Mouse (Mus musculus): ENCODE measurements around the gene Irak2. TPM values are rescaled to one million over a fixed set of nuclear protein-coding genes. Genes with fewer than 3 reads are reported as not detected.
A peak's percentile ranks its signal among the peaks of the same experiment; 100 is the strongest.

The Irak2 gene
- 2.4 and 2.6 TPM in 2 replicates for polyA plus RNA-seq (2014; fragmentation: Nextera tagmentation; extraction: Ambion mirVana)

DNA sequence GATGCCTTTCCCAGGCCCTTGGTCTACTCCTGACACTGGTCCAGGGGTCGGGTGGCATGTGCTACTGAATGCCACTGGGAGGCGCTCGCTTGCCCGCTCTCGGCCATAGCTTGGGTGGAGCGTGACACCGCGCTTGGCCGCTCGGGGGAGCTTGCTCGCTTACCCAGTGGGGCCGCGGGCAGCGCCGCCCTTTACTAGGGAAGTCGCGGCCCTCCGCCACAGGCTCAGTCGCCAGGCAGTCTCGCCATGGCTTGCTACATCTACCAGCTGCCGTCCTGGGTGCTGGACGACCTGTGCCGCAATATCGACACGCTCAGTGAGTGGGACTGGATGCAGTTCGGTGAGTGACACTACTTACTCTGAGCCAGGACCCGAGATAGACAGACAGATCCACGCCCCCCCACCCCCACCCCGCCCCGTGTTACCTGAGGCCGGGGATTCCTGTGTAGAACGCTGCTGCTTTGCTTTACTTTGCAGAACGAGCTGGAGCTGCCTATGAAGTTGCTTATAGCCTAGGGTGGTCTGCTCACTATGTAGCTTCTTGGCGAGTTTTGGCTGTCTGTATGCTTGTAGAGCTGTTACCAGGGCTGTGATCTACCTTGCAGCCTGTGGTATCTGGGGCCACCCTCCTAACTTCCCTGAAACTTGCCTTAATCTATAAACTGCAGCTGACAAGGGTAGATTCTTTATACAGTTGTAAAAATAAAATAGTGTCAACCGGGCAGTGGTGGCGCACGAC lies at the start of gene Irak2:
Gene Irak2, plus strand, starts transcription at position 166 of the 739 bp plus-strand sequence.
- WGBS, result 10% methylated on average over 37 of the region's 37 CpGs
- Histone ChIP-seq H3K4me2 (ENCODE audit: low read depth) (peak within 1 kb of the TSS; percentile 65), H3K9me3 (ENCODE audit: control insufficient read depth, low read length) (no peaks in the 10 kb centered on the region), H3K4me3 (ENCODE audit: low read depth, low read length) (peak within 1 kb of the TSS; percentile 40), H3K36me3 (ENCODE audit: control insufficient read depth, insufficient read depth, low read length) (no peaks in the 10 kb centered on the region), H3K4me1 (ENCODE audit: control insufficient read depth, insufficient read depth, low read length) (0 out of 2 replicates have a peak, but pooled peaks cover 3% of the 10 kb centered on the region), H3K27ac (ENCODE audit: low read depth, low read length) (no peak within 1 kb of the TSS), H3K27me3 (ENCODE audit: control insufficient read depth, insufficient read depth, low read length) (no peaks in the 10 kb centered on the region), H3K9ac (ENCODE audit: low read length) (peak within 1 kb of the TSS; percentile 56)
- ATAC-seq (ENCODE audit: insufficient read depth, low FRiP score, low TSS enrichment) (peak; percentile 91), DNase-seq (ENCODE audit: low spot score) (peak; percentile 93)

- no peak overlapping the region for H3K27ac ChIP-seq (ENCODE audit: low read depth, low read length)
- no peak overlapping the region for H3K4me3 ChIP-seq (ENCODE audit: low read depth, low read length)
- H3K27me3 ChIP-seq (ENCODE audit: control insufficient read depth, insufficient read depth, low read length), result no peaks in the 10 kb centered on the region
- H3K9me3 ChIP-seq (ENCODE audit: control insufficient read depth, low read length), result no peaks in the 10 kb centered on the region
- H3K9ac ChIP-seq (ENCODE audit: low read length), result no peak overlapping the region
- ATAC-seq (ENCODE audit: insufficient read depth, low FRiP score, low TSS enrichment) (no peak), DNase-seq (ENCODE audit: low spot score) (no peak)
- H3K36me3 ChIP-seq (ENCODE audit: control insufficient read depth, insufficient read depth, low read length), result no peaks in the 10 kb centered on the region
- no peaks in the 10 kb centered on the region for H3K4me1 ChIP-seq (ENCODE audit: control insufficient read depth, insufficient read depth, low read length)
- no peak overlapping the region for H3K4me2 ChIP-seq (ENCODE audit: low read depth)
- WGBS, result 90% methylated on average over 2 of the region's 2 CpGs
These were observed 45.6 kb upstream of the Irak2 start for GRCm38 (mm10) chr6:113592637-113593036.

GRCm38 (mm10) chr6:113597945-113598344 lies 40.3 kb upstream of the Irak2 start:
- H3K9me3 ChIP-seq (ENCODE audit: control insufficient read depth, low read length), result no peaks in the 10 kb centered on the region
- H3K9ac ChIP-seq (ENCODE audit: low read length), result no peak overlapping the region
- no peak overlapping the region for H3K4me2 ChIP-seq (ENCODE audit: low read depth)
- H3K4me3 ChIP-seq (ENCODE audit: low read depth, low read length), result no peak overlapping the region
- WGBS, result 88% methylated on average over 4 of the region's 4 CpGs
- ATAC-seq (ENCODE audit: insufficient read depth, low FRiP score, low TSS enrichment) (no peak), DNase-seq (ENCODE audit: low spot score) (no peak)
- no peak overlapping the region for H3K27ac ChIP-seq (ENCODE audit: low read depth, low read length)
- no peaks in the 10 kb centered on the region for H3K27me3 ChIP-seq (ENCODE audit: control insufficient read depth, insufficient read depth, low read length)
- H3K36me3 ChIP-seq (ENCODE audit: control insufficient read depth, insufficient read depth, low read length), result no peaks in the 10 kb centered on the region
- no peaks in the 10 kb centered on the region for H3K4me1 ChIP-seq (ENCODE audit: control insufficient read depth, insufficient read depth, low read length)

- Histone ChIP-seq H3K4me2 (ENCODE audit: low read depth) (no peak overlapping the region), H3K4me1 (ENCODE audit: control insufficient read depth, insufficient read depth, low read length) (no peaks in the 10 kb centered on the region), H3K27me3 (ENCODE audit: control insufficient read depth, insufficient read depth, low read length) (no peaks in the 10 kb centered on the region), H3K9me3 (ENCODE audit: control insufficient read depth, low read length) (no peaks in the 10 kb centered on the region), H3K9ac (ENCODE audit: low read length) (no peak overlapping the region), H3K27ac (ENCODE audit: low read depth, low read length) (no peak overlapping the region), H3K4me3 (ENCODE audit: low read depth, low read length) (no peak overlapping the region), H3K36me3 (ENCODE audit: control insufficient read depth, insufficient read depth, low read length) (no peaks in the 10 kb centered on the region)
- no peak for DNase-seq (ENCODE audit: low spot score)
- 92% methylated on average over 5 of the region's 5 CpGs for WGBS
- ATAC-seq (ENCODE audit: insufficient read depth, low FRiP score, low TSS enrichment), result no peak
These were observed 38.4 kb upstream of the Irak2 start for GRCm38 (mm10) chr6:113599833-113600232.

DNA sequence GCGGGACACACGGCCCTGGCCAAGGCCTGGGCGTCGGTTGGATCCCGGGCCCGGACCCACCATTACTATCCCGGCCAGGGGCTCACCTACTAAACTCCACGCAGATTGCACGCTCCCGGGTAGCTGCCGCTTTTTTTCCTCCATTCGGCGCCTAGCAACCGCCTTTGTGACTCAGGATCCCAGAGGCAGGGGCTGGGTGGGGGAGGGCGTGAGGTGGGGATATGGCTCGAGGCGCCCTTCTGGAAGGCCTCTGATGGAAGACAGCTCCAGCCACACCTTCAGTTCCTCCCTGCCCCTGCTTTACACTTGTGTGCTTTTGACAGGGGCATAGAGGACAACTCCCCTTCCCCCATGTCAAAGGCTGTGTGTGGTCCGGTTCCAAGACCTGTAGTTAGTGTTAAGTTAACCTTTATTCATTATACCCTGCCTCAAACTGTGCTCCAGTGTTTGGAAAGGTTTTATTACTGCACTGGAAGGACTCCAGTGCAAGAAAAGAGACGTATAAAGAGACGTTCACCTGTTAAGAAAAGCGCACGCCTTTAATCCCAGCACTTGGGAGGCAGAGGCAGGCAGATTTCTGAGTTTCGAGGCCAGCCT lies 37.6 kb upstream of the Irak2 start, which contains the start of gene Fancd2os:
Gene Fancd2os, minus strand, starts transcription at position 173 of the 597 bp plus-strand sequence.
- 45% methylated on average over 23 of the region's 23 CpGs for WGBS
- Histone ChIP-seq H3K36me3 (ENCODE audit: control insufficient read depth, insufficient read depth, low read length) (no peaks in the 10 kb centered on the region), H3K27ac (ENCODE audit: low read depth, low read length) (no peak within 1 kb of the TSS), H3K9ac (ENCODE audit: low read length) (peak within 1 kb of the TSS; percentile 26; the same call in 1 of the 2 replicates), H3K4me1 (ENCODE audit: control insufficient read depth, insufficient read depth, low read length) (peaks cover 4% of the 10 kb centered on the region; the same call in 1 of the 2 replicates), H3K4me2 (ENCODE audit: low read depth) (no peak within 1 kb of the TSS), H3K4me3 (ENCODE audit: low read depth, low read length) (no peak within 1 kb of the TSS), H3K9me3 (ENCODE audit: control insufficient read depth, low read length) (no peaks in the 10 kb centered on the region), H3K27me3 (ENCODE audit: control insufficient read depth, insufficient read depth, low read length) (no peaks in the 10 kb centered on the region)
- ATAC-seq (ENCODE audit: insufficient read depth, low FRiP score, low TSS enrichment) (no peak), DNase-seq (ENCODE audit: low spot score) (peak; percentile 18)

GRCm38 (mm10) chr6:113602821-113603220 lies 35.4 kb upstream of the Irak2 start:
- 91% methylated on average over 6 of the region's 6 CpGs for WGBS
- Histone ChIP-seq H3K4me1 (ENCODE audit: control insufficient read depth, insufficient read depth, low read length) (peaks cover 9% of the 10 kb centered on the region; the same call in 1 of the 2 replicates), H3K4me3 (ENCODE audit: low read depth, low read length) (no peak overlapping the region), H3K9ac (ENCODE audit: low read length) (no peak overlapping the region), H3K4me2 (ENCODE audit: low read depth) (no peak overlapping the region), H3K27ac (ENCODE audit: low read depth, low read length) (no peak overlapping the region), H3K9me3 (ENCODE audit: control insufficient read depth, low read length) (no peaks in the 10 kb centered on the region), H3K36me3 (ENCODE audit: control insufficient read depth, insufficient read depth, low read length) (no peaks in the 10 kb centered on the region), H3K27me3 (ENCODE audit: control insufficient read depth, insufficient read depth, low read length) (no peaks in the 10 kb centered on the region)
- ATAC-seq (ENCODE audit: insufficient read depth, low FRiP score, low TSS enrichment), result no peak
- no peak for DNase-seq (ENCODE audit: low spot score)

- 48% methylated on average over 12 of the region's 12 CpGs for WGBS
- Histone ChIP-seq H3K4me3 (ENCODE audit: low read depth, low read length) (peak overlapping the region; percentile 97), H3K9ac (ENCODE audit: low read length) (peak overlapping the region; percentile 94), H3K36me3 (ENCODE audit: control insufficient read depth, insufficient read depth, low read length) (no peaks in the 10 kb centered on the region), H3K4me1 (ENCODE audit: control insufficient read depth, insufficient read depth, low read length) (peaks cover 9% of the 10 kb centered on the region; the same call in 1 of the 2 replicates), H3K27me3 (ENCODE audit: control insufficient read depth, insufficient read depth, low read length) (no peaks in the 10 kb centered on the region), H3K27ac (ENCODE audit: low read depth, low read length) (no peak overlapping the region), H3K9me3 (ENCODE audit: control insufficient read depth, low read length) (no peaks in the 10 kb centered on the region), H3K4me2 (ENCODE audit: low read depth) (peak overlapping the region; percentile 69)
- DNase-seq (ENCODE audit: low spot score) (peak; percentile 13), ATAC-seq (ENCODE audit: insufficient read depth, low FRiP score, low TSS enrichment) (0 out of 2 replicates have a peak, but pooled peaks have one; percentile 4)
These were observed 34.3 kb upstream of the Irak2 start for GRCm38 (mm10) chr6:113603993-113604392.

GRCm38 (mm10) chr6:113604432-113605223 lies 33.6 kb upstream of the Irak2 start, which contains the start of gene Brk1:
Brk1 (plus strand) TSS chr6:113604772.
- H3K4me2 ChIP-seq (ENCODE audit: low read depth), result peak within 1 kb of the TSS; percentile 69
- ATAC-seq (ENCODE audit: insufficient read depth, low FRiP score, low TSS enrichment) (peak; percentile 84), DNase-seq (ENCODE audit: low spot score) (peak; percentile 91)
- H3K9ac ChIP-seq (ENCODE audit: low read length), result peak within 1 kb of the TSS; percentile 94
- WGBS, result under 1% methylated on average over 59 of the region's 65 CpGs
- H3K27ac ChIP-seq (ENCODE audit: low read depth, low read length), result peak within 1 kb of the TSS; percentile 75
- H3K4me3 ChIP-seq (ENCODE audit: low read depth, low read length), result peak within 1 kb of the TSS; percentile 97
- H3K9me3 ChIP-seq (ENCODE audit: control insufficient read depth, low read length), result no peaks in the 10 kb centered on the region
- H3K36me3 ChIP-seq (ENCODE audit: control insufficient read depth, insufficient read depth, low read length), result no peaks in the 10 kb centered on the region
- no peaks in the 10 kb centered on the region for H3K27me3 ChIP-seq (ENCODE audit: control insufficient read depth, insufficient read depth, low read length)
- peaks cover 9% of the 10 kb centered on the region; the same call in 1 of the 2 replicates for H3K4me1 ChIP-seq (ENCODE audit: control insufficient read depth, insufficient read depth, low read length)

Data from neural tube, embryonic 11.5 days (tissue).